Mouse (Mus musculus): ENCODE data around the gene Olfr699.

GRCm38 (mm10) chr7:106813829-106814228 is 20.8 kb upstream of the Olfr699 start, which contains the start of gene Olfr701:
- no peak for TF ChIP-seq CTCF (IDR thresholded peaks at IDR 0.05; ENCODE audit: low read depth)
- TF ChIP-seq EP300 (IDR thresholded peaks at IDR 0.05; ENCODE audit: low read depth), result no peak

Data from liver, postnatal 0 days (tissue).